ENCODE assay signal across 9 mouse cellular contexts in genomic region chr6:126564376-126564775, GRCm38 (mm10). TPM values are rescaled to one million over a fixed set of nuclear protein-coding genes. Genes with fewer than 3 reads are reported as not detected.
"Had no signal": no experiment of that assay in that cellular context is flagged by ENCODE, and none has a peak within 500 bp of the region (broad histone marks: within the 10 kb centered on the region; RNA-seq: fewer than 3 reads in every experiment).

No protein-coding gene starts in this region.

- H3K9me3 ChIP-seq: limb, embryonic 15.5 days; liver, embryonic 12.5 days; midbrain, embryonic 10.5 days; neural tube, embryonic 13.5 days had no signal

- H3K36me3 ChIP-seq: limb, embryonic 15.5 days; liver, embryonic 12.5 days; midbrain, embryonic 10.5 days; neural tube, embryonic 13.5 days had no signal

- H3K9ac ChIP-seq: limb, embryonic 15.5 days; liver, embryonic 12.5 days; lung, embryonic 14.5 days; neural tube, embryonic 13.5 days had no signal

- ATAC-seq: liver, embryonic 12.5 days; midbrain, embryonic 16.5 days had no signal

- H3K4me3 ChIP-seq: limb, embryonic 15.5 days; liver, embryonic 12.5 days; midbrain, embryonic 10.5 days; neural tube, embryonic 13.5 days had no signal

- H3K4me1 ChIP-seq: liver, embryonic 12.5 days had no signal

- H3K27ac ChIP-seq: kidney, postnatal 0 days; limb, embryonic 15.5 days; liver, embryonic 12.5 days; midbrain, embryonic 10.5 days; neural tube, embryonic 13.5 days; stomach, postnatal 0 days had no signal

- H3K4me2 ChIP-seq: limb, embryonic 15.5 days; liver, embryonic 12.5 days; lung, embryonic 14.5 days; neural tube, embryonic 13.5 days had no signal

- H3K27me3 ChIP-seq: limb, embryonic 15.5 days; liver, embryonic 12.5 days; neural tube, embryonic 13.5 days had no signal

RNA-seq across cellular contexts. Expression of gene Kcna5, which starts 29.2 kb away (rescaled TPM):
- total RNA-seq: megakaryocyte, adult 5-6 weeks had no signal
